Mouse (Mus musculus): Measurements from ENCODE around the gene Ndufs1. TPM values are rescaled to one million over a fixed set of nuclear protein-coding genes. Genes with fewer than 3 reads are reported as not detected.
"Not testable (repeated sequence)": the region's sequence is repeated elsewhere in the genome, so short reads cannot be mapped to it uniquely, and the experiment has no call there.

The Ndufs1 gene
- polyA plus RNA-seq, 1 experiment from 2014 or later = 136 TPM

- Histone ChIP-seq H3K9ac (no peak overlapping the region), H3K27ac (peak overlapping the region; percentile 86), H3K4me3 (no peak overlapping the region), H3K4me2 (no peak overlapping the region), H3K4me1 (peaks cover 23% of the 10 kb centered on the region), H3K27me3 (replicated peaks) (no peaks in the 10 kb centered on the region), H3K9me3 (0 out of 2 replicates have a peak, but pooled peaks cover 4% of the 10 kb centered on the region), H3K36me3 (replicated peaks) (no peaks in the 10 kb centered on the region)
- peak; percentile 57 for ATAC-seq (replicated peaks)
- 78% methylated on average over 1 of the region's 1 CpGs for WGBS
Observed at GRCm38 (mm10) chr1:63203471-63203870, 26.8 kb upstream of the Ndufs1 start.

- peaks cover 23% of the 10 kb centered on the region for H3K4me1 ChIP-seq
- no peak for ATAC-seq (replicated peaks)
- H3K4me3 ChIP-seq = no peak overlapping the region
- H3K9ac ChIP-seq = no peak overlapping the region
- WGBS = 79% methylated on average over 1 of the region's 1 CpGs
- H3K9me3 ChIP-seq = 0 out of 2 replicates have a peak, but pooled peaks cover 4% of the 10 kb centered on the region
- H3K27me3 ChIP-seq (replicated peaks) = no peaks in the 10 kb centered on the region
- H3K36me3 ChIP-seq (replicated peaks) = no peaks in the 10 kb centered on the region
- no peak overlapping the region for H3K27ac ChIP-seq
- H3K4me2 ChIP-seq = no peak overlapping the region
Observed at GRCm38 (mm10) chr1:63201672-63202071, 25.0 kb upstream of the Ndufs1 start.

DNA sequence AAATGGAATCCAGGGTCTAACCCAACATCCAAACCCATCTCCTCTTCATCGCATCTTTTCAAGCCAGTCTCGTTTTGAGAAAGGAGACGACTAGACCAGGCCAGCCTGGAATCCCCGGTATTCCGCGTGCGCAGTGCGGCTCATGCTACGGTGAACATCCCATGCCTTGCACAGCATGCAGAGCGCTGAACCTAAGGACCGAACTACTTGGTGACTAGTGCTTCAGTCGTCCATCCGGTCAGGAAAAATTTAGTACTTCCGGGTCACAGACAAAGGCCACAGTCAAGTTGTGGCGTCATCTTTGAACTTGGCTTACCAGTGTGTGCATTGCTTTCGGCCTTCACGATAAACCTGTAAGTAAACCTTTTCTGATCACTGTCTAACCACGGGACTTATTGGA lies 23.7 kb upstream of the Ndufs1 start:
- Histone ChIP-seq H3K9ac (no peak overlapping the region), H3K4me1 (peaks cover 22% of the 10 kb centered on the region), H3K27ac (no peak overlapping the region), H3K9me3 (0 out of 2 replicates have a peak, but pooled peaks cover 4% of the 10 kb centered on the region), H3K36me3 (replicated peaks) (no peaks in the 10 kb centered on the region), H3K4me2 (no peak overlapping the region), H3K27me3 (replicated peaks) (no peaks in the 10 kb centered on the region), H3K4me3 (no peak overlapping the region)
- no peak for ATAC-seq (replicated peaks)
- 95% methylated on average over 18 of the region's 18 CpGs for WGBS

GRCm38 (mm10) chr1:63199387-63199786 lies 22.8 kb upstream of the Ndufs1 start:
- Histone ChIP-seq H3K36me3 (replicated peaks) (no peaks in the 10 kb centered on the region), H3K4me3 (no peak overlapping the region), H3K9ac (no peak overlapping the region), H3K4me1 (peaks cover 13% of the 10 kb centered on the region), H3K27ac (no peak overlapping the region), H3K4me2 (no peak overlapping the region), H3K9me3 (0 out of 2 replicates have a peak, but pooled peaks cover 4% of the 10 kb centered on the region), H3K27me3 (replicated peaks) (no peaks in the 10 kb centered on the region)
- no peak for ATAC-seq (replicated peaks)
- 95% methylated on average over 6 of the region's 6 CpGs for WGBS

DNA sequence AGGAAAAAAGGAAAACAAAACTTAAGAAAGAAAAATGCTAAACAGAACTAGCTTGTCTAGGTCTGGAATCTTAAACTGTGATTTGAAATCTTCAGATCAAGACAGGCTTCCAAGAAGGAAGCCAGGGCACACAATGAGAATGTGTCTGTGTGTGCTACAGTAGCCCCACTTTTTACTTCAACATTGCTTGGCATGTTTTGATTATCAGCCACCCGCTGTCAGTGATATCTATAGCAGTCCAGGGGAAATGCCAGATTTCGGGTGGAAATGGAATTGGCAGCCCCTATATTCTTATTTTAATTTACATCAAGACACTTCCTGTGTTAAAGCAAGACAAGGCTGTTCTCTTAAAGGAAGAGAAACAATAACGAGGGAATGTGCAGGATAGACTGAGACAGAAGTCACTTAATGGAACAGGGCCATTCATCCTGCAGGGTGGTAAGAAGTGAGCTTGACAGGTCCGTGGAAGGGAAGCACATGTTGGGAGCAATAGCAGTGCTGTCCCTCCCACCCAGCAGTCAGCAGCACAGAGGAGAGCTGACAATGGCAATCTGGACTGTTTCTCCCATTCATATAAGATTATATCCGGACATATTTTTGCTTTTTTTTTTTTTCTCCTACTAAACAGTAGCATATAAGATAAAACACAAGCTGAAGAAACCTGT lies 19.3 kb upstream of the Ndufs1 start:
- Histone ChIP-seq H3K9ac (no peak overlapping the region), H3K9me3 (0 out of 2 replicates have a peak, but pooled peaks cover 4% of the 10 kb centered on the region), H3K27ac (no peak overlapping the region), H3K4me1 (no peaks in the 10 kb centered on the region), H3K36me3 (replicated peaks) (no peaks in the 10 kb centered on the region), H3K27me3 (replicated peaks) (no peaks in the 10 kb centered on the region), H3K4me3 (no peak overlapping the region), H3K4me2 (no peak overlapping the region)
- no peak for ATAC-seq (replicated peaks)
- 70% methylated on average over 5 of the region's 5 CpGs for WGBS

DNA sequence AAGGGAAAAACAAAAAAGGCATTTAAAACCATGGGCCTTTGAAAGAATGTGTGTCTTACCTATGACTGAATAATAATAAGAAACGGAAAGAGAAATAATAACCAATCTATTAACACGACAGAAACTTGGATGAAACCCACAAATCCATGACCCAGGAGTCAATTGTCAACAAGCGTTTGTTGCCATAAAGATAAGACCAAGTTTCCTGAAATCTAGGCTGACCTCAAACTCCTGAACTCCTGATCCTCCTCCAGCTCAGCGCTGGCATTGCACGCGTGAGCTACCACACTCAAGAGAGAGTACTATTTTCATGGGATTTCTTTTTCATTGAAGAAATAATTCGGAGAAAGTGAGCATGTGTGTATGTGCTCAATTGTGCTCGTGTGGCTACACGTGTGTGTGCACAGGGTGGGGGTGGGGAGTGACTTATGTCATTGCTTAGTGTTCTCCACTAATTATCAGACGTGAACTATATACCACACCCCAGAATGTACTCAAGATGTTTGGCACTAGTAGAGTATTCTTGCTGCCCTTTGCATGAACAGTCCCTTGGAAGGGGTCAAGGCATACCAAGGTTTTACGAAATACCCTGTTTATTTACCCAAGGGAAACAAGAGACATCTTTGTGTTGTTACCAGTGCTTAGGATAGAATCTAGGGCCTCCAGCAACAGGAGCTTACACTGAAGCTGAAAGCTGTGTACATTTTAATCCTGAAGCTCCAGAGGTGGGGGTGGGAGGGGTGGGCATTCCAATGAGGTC lies 15.9 kb upstream of the Ndufs1 start:
- WGBS = 93% methylated on average over 11 of the region's 11 CpGs
- no peak for ATAC-seq (replicated peaks)
- Histone ChIP-seq H3K27me3 (replicated peaks) (no peaks in the 10 kb centered on the region), H3K36me3 (replicated peaks) (no peaks in the 10 kb centered on the region), H3K9ac (no peak overlapping the region), H3K27ac (no peak overlapping the region), H3K4me1 (no peaks in the 10 kb centered on the region), H3K4me2 (no peak overlapping the region), H3K9me3 (no peaks in the 10 kb centered on the region), H3K4me3 (no peak overlapping the region)

DNA sequence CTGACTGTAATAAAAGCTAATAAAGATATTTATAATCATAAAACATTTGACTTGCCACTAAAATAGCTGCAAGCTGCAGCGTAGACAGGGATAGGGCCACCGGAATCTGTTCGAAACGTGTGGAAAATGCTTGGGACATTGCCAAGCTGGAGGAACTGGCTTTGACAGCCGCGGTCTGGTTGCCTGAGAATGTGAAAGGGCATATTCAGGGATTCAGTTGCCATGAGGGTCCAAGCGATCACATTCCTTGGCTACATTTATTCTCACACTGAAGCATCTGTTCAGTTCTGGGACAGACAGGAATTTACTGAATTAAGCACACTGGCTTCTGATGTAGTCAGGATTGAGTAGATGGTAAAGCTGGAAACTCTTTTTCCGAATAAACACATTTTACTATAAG lies 14.2 kb upstream of the Ndufs1 start:
- Histone ChIP-seq H3K36me3 (replicated peaks) (no peaks in the 10 kb centered on the region), H3K27me3 (replicated peaks) (no peaks in the 10 kb centered on the region), H3K4me1 (no peaks in the 10 kb centered on the region), H3K27ac (no peak overlapping the region), H3K9ac (no peak overlapping the region), H3K4me3 (no peak overlapping the region), H3K4me2 (no peak overlapping the region), H3K9me3 (no peaks in the 10 kb centered on the region)
- WGBS = 69% methylated on average over 8 of the region's 8 CpGs
- ATAC-seq (replicated peaks) = no peak

DNA sequence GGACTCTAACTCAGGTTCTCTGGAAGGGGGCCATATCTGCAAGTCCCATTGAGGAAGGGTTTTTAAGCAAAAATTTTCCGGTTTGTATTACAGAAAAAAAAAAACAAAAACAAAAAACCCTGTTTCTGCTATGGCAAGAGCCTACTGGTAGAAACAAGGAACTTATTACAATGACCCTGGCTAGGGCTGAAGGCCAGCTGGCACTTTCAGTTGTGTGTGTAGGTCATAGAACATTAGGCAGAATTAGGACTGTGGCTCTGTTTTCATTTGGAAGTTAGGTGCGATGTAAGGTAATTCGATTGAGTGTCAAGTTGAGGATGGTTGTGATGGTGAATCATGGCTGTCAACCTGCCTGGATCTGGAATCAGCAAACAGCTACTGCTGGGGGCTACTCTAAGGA lies 11.9 kb upstream of the Ndufs1 start:
- no peak overlapping the region for H3K9ac ChIP-seq
- no peak overlapping the region for H3K4me2 ChIP-seq
- no peak for ATAC-seq (replicated peaks)
- WGBS = 91% methylated on average over 3 of the region's 3 CpGs
- no peak overlapping the region for H3K27ac ChIP-seq
- H3K27me3 ChIP-seq (replicated peaks) = no peaks in the 10 kb centered on the region
- no peaks in the 10 kb centered on the region for H3K4me1 ChIP-seq
- H3K4me3 ChIP-seq = no peak overlapping the region
- no peaks in the 10 kb centered on the region for H3K9me3 ChIP-seq
- no peaks in the 10 kb centered on the region for H3K36me3 ChIP-seq (replicated peaks)

DNA sequence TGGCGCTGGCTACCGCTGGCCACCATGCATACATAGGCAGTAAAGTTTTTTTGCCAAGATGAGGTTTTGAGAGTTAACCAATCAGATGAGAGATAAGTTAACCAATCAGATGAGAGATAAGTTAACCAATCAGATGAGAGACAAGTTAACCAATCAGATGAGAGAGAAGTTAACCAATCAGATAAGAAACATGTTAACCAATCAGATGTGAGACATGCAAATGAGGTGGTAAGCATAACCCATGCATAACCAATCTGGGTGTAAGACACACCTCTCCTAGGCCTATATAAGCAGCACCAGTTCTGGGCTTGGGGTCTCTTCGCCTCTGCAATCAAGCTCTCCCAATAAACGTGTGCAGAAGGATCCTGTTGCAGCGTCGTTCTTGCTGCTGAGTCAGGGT lies 8.8 kb upstream of the Ndufs1 start:
- 92% methylated on average over 6 of the region's 6 CpGs for WGBS
- not testable (repeated sequence) for H3K9ac ChIP-seq; H3K27me3 ChIP-seq (replicated peaks); H3K27ac ChIP-seq; H3K4me2 ChIP-seq; H3K4me3 ChIP-seq; H3K9me3 ChIP-seq; H3K4me1 ChIP-seq; H3K36me3 ChIP-seq (replicated peaks); ATAC-seq (replicated peaks)

DNA sequence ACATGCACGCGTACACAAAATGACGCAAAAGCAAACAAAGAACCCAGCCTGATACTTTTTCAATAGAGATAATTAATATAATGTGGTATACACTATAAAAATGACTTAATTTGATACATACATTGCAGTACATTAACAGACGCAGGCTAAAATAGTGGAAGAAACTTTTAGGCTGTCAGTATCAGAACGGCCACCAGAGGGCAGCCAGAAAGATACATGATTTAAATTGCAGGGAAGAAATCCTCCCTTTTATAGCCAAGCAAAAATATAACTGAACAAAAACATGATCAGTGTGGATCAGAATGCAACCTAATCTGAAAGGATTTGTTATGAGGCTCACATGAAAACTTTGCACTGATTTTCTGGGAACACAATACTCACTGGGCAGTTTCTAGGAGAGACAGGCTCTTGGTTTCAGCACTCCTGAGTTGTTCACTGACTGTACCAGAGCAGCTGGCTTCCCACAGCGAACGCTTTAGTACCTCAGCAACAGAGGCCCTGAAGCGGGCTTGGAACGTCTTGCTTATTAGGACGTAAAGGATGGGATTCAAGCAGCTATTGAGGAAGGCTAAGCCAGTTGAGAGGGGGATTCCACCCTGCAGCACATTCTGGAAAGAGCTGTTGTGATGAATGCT lies 6.1 kb upstream of the Ndufs1 start:
- 54% methylated on average over 10 of the region's 10 CpGs for WGBS
- H3K27me3 ChIP-seq (replicated peaks) = no peaks in the 10 kb centered on the region
- no peak overlapping the region for H3K4me3 ChIP-seq
- ATAC-seq (replicated peaks) = 0 out of 2 replicates have a peak, but pooled peaks have one; percentile 13
- H3K27ac ChIP-seq = peak overlapping the region; percentile 41; the same call in 1 of the 2 replicates
- no peak overlapping the region for H3K4me2 ChIP-seq
- no peak overlapping the region for H3K9ac ChIP-seq
- H3K36me3 ChIP-seq (replicated peaks) = no peaks in the 10 kb centered on the region; the same call in 1 of the 2 replicates
- peaks cover 11% of the 10 kb centered on the region for H3K4me1 ChIP-seq
- H3K9me3 ChIP-seq = no peaks in the 10 kb centered on the region

DNA sequence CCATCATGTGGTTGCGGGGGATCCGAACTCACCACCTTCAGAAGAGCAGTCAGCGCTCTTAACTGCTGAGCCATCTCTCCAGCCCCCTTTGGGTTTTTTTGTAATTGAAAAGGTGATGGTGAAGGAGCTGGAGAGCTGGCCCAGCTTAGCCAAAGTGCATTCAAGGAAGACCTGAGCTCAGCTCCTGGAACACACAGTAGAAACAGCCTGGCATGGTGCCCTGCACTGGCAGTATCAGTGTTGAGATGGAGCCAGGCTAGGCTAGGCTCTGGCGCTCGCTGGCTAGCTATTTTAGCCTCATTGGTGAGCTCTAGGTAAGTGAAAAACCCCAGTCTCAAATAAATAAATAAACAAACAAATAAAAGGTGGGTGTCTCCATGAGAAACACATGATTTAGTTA lies 5.6 kb upstream of the Ndufs1 start:
- 78% methylated on average over 5 of the region's 5 CpGs for WGBS
- H3K4me2 ChIP-seq = no peak overlapping the region
- no peak overlapping the region for H3K4me3 ChIP-seq
- ATAC-seq (replicated peaks) = no peak
- peaks cover 14% of the 10 kb centered on the region for H3K4me1 ChIP-seq
- H3K9ac ChIP-seq = no peak overlapping the region
- no peaks in the 10 kb centered on the region for H3K27me3 ChIP-seq (replicated peaks)
- H3K27ac ChIP-seq = no peak overlapping the region
- no peaks in the 10 kb centered on the region; the same call in 1 of the 2 replicates for H3K36me3 ChIP-seq (replicated peaks)
- no peaks in the 10 kb centered on the region for H3K9me3 ChIP-seq

DNA sequence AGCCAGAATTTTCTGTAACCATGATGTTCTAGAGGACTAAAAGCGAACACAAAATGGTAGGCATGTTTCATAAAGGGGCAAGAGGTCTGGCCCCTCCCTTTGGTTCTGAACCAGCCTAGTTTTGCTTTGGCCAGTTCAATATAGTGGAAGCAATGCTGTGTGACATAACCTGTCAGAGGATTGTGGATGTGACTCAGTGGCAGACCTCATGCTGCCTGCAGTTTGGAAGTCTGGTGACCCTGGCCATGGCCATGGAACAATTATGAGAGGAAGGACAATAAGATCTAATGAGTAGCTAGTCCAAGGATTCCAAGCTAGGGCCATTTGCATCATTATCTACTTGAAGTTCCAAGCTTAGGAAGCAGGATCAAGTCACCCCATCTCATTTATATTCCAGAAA lies 4.8 kb upstream of the Ndufs1 start:
- no peak; the same call in 1 of the 2 replicates for ATAC-seq (replicated peaks)
- Histone ChIP-seq H3K9me3 (no peaks in the 10 kb centered on the region), H3K27me3 (replicated peaks) (no peaks in the 10 kb centered on the region), H3K4me2 (no peak overlapping the region), H3K9ac (no peak overlapping the region), H3K4me3 (no peak overlapping the region), H3K36me3 (replicated peaks) (no peaks in the 10 kb centered on the region; the same call in 1 of the 2 replicates), H3K4me1 (peaks cover 14% of the 10 kb centered on the region), H3K27ac (peak overlapping the region; percentile 57; the same call in 1 of the 2 replicates)
- 100% methylated on average over 1 of the region's 1 CpGs for WGBS
